Mouse (Mus musculus): Measurements from ENCODE around the gene Phf11b. TPM values are rescaled to one million over a fixed set of nuclear protein-coding genes. Genes with fewer than 3 reads are reported as not detected.

Phf11b gene
- total and polyA plus RNA-seq, 2 experiments = 0.69 to 1.6 TPM

Other genes starting within 250 kb of the Phf11b start
- gene 1700129C05Rik, start 198.5 kb downstream of the Phf11b start, total RNA-seq (2014; rRNA removed) = not detected in 2 replicates
- gene 1700129C05Rik, start 198.5 kb downstream of the Phf11b start, polyA plus RNA-seq (2012; rRNA removed) = not detected in 2 replicates
- gene Gm5142, start 162.6 kb downstream of the Phf11b start, total RNA-seq (2014; rRNA removed) = not detected in 2 replicates
- gene Gm5142, start 162.6 kb downstream of the Phf11b start, polyA plus RNA-seq (2012; rRNA removed) = not detected in 2 replicates
- gene Rcbtb1, start 140.1 kb downstream of the Phf11b start, total RNA-seq (2014; rRNA removed) = 39.0 and 42.0 TPM in 2 replicates
- gene Rcbtb1, start 140.1 kb downstream of the Phf11b start, polyA plus RNA-seq (2012; rRNA removed) = 19.8 and 25.5 TPM in 2 replicates
- gene Gm6904, start 81.1 kb downstream of the Phf11b start, total RNA-seq (2014; rRNA removed) = 0.18 and 0.47 TPM in 2 replicates
- not detected in 2 replicates for gene Gm6904, start 81.1 kb downstream of the Phf11b start, polyA plus RNA-seq (2012; rRNA removed)
- 0.27 and 0.28 TPM in 2 replicates for gene Phf11a, start 43.8 kb downstream of the Phf11b start, total RNA-seq (2014; rRNA removed)
- gene Phf11a, start 43.8 kb downstream of the Phf11b start, polyA plus RNA-seq (2012; rRNA removed) = 0.21 and 0.37 TPM in 2 replicates
- gene Phf11d, start 24.1 kb upstream of the Phf11b start, total RNA-seq (2014; rRNA removed) = 2.6 and 4.4 TPM in 2 replicates
- 1.8 and 2.6 TPM in 2 replicates for gene Phf11d, start 24.1 kb upstream of the Phf11b start, polyA plus RNA-seq (2012; rRNA removed)
- gene Phf11c, start 54.0 kb upstream of the Phf11b start, total RNA-seq (2014; rRNA removed) = 3.0 and 3.2 TPM in 2 replicates
- gene Phf11c, start 54.0 kb upstream of the Phf11b start, polyA plus RNA-seq (2012; rRNA removed) = 0.60 and 1.2 TPM in 2 replicates
- gene Setdb2, start 99.5 kb upstream of the Phf11b start, total RNA-seq (2014; rRNA removed) = 27.4 and 29.7 TPM in 2 replicates
- 10.2 and 10.3 TPM in 2 replicates for gene Setdb2, start 99.5 kb upstream of the Phf11b start, polyA plus RNA-seq (2012; rRNA removed)
- gene Cab39l, start 99.6 kb upstream of the Phf11b start, total RNA-seq (2014; rRNA removed) = 40.5 and 47.6 TPM in 2 replicates
- gene Cab39l, start 99.6 kb upstream of the Phf11b start, polyA plus RNA-seq (2012; rRNA removed) = 13.6 and 16.3 TPM in 2 replicates